Mouse (Mus musculus): ENCODE measurements around the gene Nfxl1. TPM values are rescaled to one million over a fixed set of nuclear protein-coding genes. Genes with fewer than 3 reads are reported as not detected.

Nfxl1 gene
- total and polyA plus RNA-seq, 3 experiments, result 8.9 to 17.1 (median 13.5) TPM

DNA sequence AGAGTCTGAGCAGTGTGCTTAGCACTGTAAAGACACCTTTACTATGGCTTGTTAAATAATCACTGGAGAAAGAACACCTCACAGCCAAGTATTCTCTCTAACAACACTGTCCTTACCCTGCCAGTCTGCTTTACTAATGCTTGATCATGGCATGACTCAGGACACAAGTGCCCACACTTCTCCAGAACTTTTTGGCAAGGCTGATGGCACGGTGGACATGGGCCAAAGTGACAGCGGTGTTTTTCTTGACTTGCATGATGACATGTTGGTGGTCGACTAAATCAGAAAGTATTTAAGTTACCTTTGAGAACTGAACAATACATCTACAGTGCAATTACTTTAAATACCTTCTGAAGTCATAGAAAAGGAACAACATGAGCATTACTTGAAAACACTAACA is 30.6 kb downstream of the Nfxl1 start:
- H3K9me3 ChIP-seq (replicated peaks; ENCODE audit: low read length), result no peaks in the 10 kb centered on the region
- no peak overlapping the region for H3K9ac ChIP-seq (ENCODE audit: insufficient read depth, low read depth)
- H3K4me1 ChIP-seq (ENCODE audit: control insufficient read depth in 1 of 2, insufficient read depth in 2 of 2), result peaks cover 0 to 4% of the 10 kb centered on the region in 2 experiments; a peak in 1 of 4 replicates
- dilution Hi-C loops (cut with MboI; ENCODE audit: extremely low pct_ligation_motif_present, extremely low pct_unique_long_range_greater_than_20kb, low sequenced_read_pairs), result no loop called here
- H3K27me3 ChIP-seq (replicated peaks), result no peaks in the 10 kb centered on the region
- H3K27ac ChIP-seq (ENCODE audit: insufficient read depth, low read depth), result no peak overlapping the region
- no peak overlapping the region for H3K4me2 ChIP-seq (ENCODE audit: insufficient read depth, low read depth, poor library complexity, severe bottlenecking)
- H3K36me3 ChIP-seq (replicated peaks in 1 of 2; ENCODE audit: control insufficient read depth in 1 of 2, insufficient read depth in 1 of 2, low read length in 1 of 2), result peaks cover 29 to 40% of the 10 kb centered on the region in 2 experiments
- no peaks in the 10 kb centered on the region for H3K79me2 ChIP-seq (replicated peaks; ENCODE audit: control insufficient read depth, extremely low read depth, insufficient read depth, poor library complexity, severe bottlenecking)
- in situ Hi-C loops (cut with MboI; ENCODE audit: low pct_ligation_motif_present, low pct_unique_long_range_greater_than_20kb, low sequenced_read_pairs), result no loop called here
- H3K4me3 ChIP-seq (replicated peaks in 1 of 3; ENCODE audit: low read depth in 2 of 3, low read length in 2 of 3, poor library complexity in 1 of 3), result no peak overlapping the region
- no peak for DNase-seq (ENCODE audit: extremely low read depth)
- TF ChIP-seq KAT2A (IDR thresholded peaks at IDR 0.05; ENCODE audit: insufficient replicate concordance, low read length) (no peak), MAZ (IDR thresholded peaks at IDR 0.05; ENCODE audit: low read depth, low read length) (no peak), TBP (conservative IDR thresholded peaks at IDR 0.05; ENCODE audit: low read depth, low read length) (no peak), EP300 (IDR thresholded peaks at IDR 0.05; ENCODE audit: low read length) (no peak), MYC (IDR thresholded peaks at IDR 0.05; ENCODE audit: low read depth, low read length) (no peak), ZNF384 (IDR thresholded peaks at IDR 0.05; ENCODE audit: low read depth, low read length) (no peak), MAX (IDR thresholded peaks at IDR 0.05; ENCODE audit: low read length) (no peak), SMC3 (IDR thresholded peaks at IDR 0.05; ENCODE audit: low read depth, low read length) (no peak), POLR2AphosphoS2 (IDR thresholded peaks at IDR 0.05; ENCODE audit: low read depth, low read length) (no peak), CHD1 (IDR thresholded peaks at IDR 0.05; ENCODE audit: low read depth, low read length) (no peak), SIN3A (IDR thresholded peaks at IDR 0.05; ENCODE audit: low read length) (no peak), BHLHE40 (IDR thresholded peaks at IDR 0.05; ENCODE audit: low read depth, low read length) (no peak), PAX5 (IDR thresholded peaks at IDR 0.05; ENCODE audit: low read length) (no peak)

DNA sequence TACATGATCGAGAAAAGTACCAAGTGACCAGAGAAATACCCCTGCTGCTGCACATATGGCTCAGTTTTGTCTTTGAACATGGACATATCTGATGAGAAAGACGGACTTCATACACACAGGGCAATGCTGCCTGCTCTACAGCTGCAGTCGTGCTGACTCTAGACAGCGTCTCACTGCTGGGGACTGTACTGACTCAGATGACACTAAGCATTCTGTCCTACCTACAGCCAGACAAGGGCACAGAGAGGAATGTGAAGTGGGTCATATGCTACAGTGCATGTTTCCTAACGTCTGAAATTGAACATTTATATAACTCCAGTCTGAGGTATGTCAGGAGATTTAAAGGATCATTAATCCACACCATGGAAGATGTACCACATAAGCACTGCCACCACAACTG is 45.7 kb downstream of the Nfxl1 start:
- Histone ChIP-seq H3K4me3 (replicated peaks in 1 of 3; ENCODE audit: low read depth in 2 of 3, low read length in 2 of 3, poor library complexity in 1 of 3) (no peak overlapping the region), H3K27ac (ENCODE audit: insufficient read depth, low read depth) (no peak overlapping the region), H3K79me2 (replicated peaks; ENCODE audit: control insufficient read depth, extremely low read depth, insufficient read depth, poor library complexity, severe bottlenecking) (no peaks in the 10 kb centered on the region), H3K36me3 (replicated peaks in 1 of 2; ENCODE audit: control insufficient read depth in 1 of 2, insufficient read depth in 1 of 2, low read length in 1 of 2) (peaks cover 28 to 43% of the 10 kb centered on the region in 2 experiments), H3K4me2 (ENCODE audit: insufficient read depth, low read depth, poor library complexity, severe bottlenecking) (no peak overlapping the region), H3K4me1 (ENCODE audit: control insufficient read depth in 1 of 2, insufficient read depth in 2 of 2) (no peaks in the 10 kb centered on the region), H3K9me3 (replicated peaks; ENCODE audit: low read length) (no peaks in the 10 kb centered on the region), H3K27me3 (replicated peaks) (no peaks in the 10 kb centered on the region), H3K9ac (ENCODE audit: insufficient read depth, low read depth) (no peak overlapping the region)
- TF ChIP-seq SIN3A (IDR thresholded peaks at IDR 0.05; ENCODE audit: low read length), result no peak
- TF ChIP-seq JUN (IDR thresholded peaks at IDR 0.05; ENCODE audit: insufficient read depth, low read depth, low read length), result no peak
- TF ChIP-seq BHLHE40 (IDR thresholded peaks at IDR 0.05; ENCODE audit: low read depth, low read length), result no peak
- TF ChIP-seq MEF2A (IDR thresholded peaks at IDR 0.05; ENCODE audit: borderline replicate concordance, low read depth, low read length), result no peak
- no peak for TF ChIP-seq POLR2AphosphoS2 (IDR thresholded peaks at IDR 0.05; ENCODE audit: low read depth, low read length)
- TF ChIP-seq MAX (IDR thresholded peaks at IDR 0.05; ENCODE audit: low read length), result no peak
- no peak for TF ChIP-seq E2F4 (IDR thresholded peaks at IDR 0.05; ENCODE audit: insufficient replicate concordance, low read depth, low read length)
- TF ChIP-seq TBP (conservative IDR thresholded peaks at IDR 0.05; ENCODE audit: low read depth, low read length), result no peak
- TF ChIP-seq CHD2 (IDR thresholded peaks at IDR 0.05; ENCODE audit: low read length), result no peak
- no peak for TF ChIP-seq USF2 (conservative IDR thresholded peaks at IDR 0.05; ENCODE audit: low read depth, low read length)
- TF ChIP-seq ZMIZ1 (IDR thresholded peaks at IDR 0.05; ENCODE audit: low read depth, low read length), result no peak
- no peak for TF ChIP-seq RAD21 (IDR thresholded peaks at IDR 0.05; ENCODE audit: low read depth, low read length)
- TF ChIP-seq IRF4 (IDR thresholded peaks at IDR 0.05; ENCODE audit: low read depth, low read length), result no peak
- TF ChIP-seq CHD1 (IDR thresholded peaks at IDR 0.05; ENCODE audit: low read depth, low read length), result no peak
- TF ChIP-seq NELFE (IDR thresholded peaks at IDR 0.05; ENCODE audit: low read depth, low read length), result no peak
- no peak for TF ChIP-seq MXI1 (IDR thresholded peaks at IDR 0.05; ENCODE audit: low read depth, low read length)
- TF ChIP-seq ZKSCAN1 (IDR thresholded peaks at IDR 0.05; ENCODE audit: borderline replicate concordance, low read depth, low read length), result no peak
- DNase-seq (ENCODE audit: extremely low read depth), result no peak
- in situ Hi-C loops (cut with MboI; ENCODE audit: low pct_ligation_motif_present, low pct_unique_long_range_greater_than_20kb, low sequenced_read_pairs), result no loop called here
- dilution Hi-C loops (cut with MboI; ENCODE audit: extremely low pct_ligation_motif_present, extremely low pct_unique_long_range_greater_than_20kb, low sequenced_read_pairs), result no loop called here
